Mouse (Mus musculus): ENCODE data around the gene Sipa1.

GRCm38 (mm10) chr19:5611973-5612372 lies 51.5 kb downstream of the Sipa1 start:
- TF ChIP-seq POLR2A (IDR thresholded peaks at IDR 0.05; ENCODE audit: insufficient read depth, low read length) (no peak), CTCF (IDR thresholded peaks at IDR 0.05; ENCODE audit: low read depth, low read length) (no peak), EP300 (IDR thresholded peaks at IDR 0.05; ENCODE audit: insufficient read depth, low read depth, low read length) (no peak)
